Mouse (Mus musculus) olfactory bulb, adult 2 months (tissue): ENCODE results near the gene Kti12.

ENCODE experiments used
- CTCF ChIP-seq: fragments of 200-500 bp; IDR thresholded peaks from 2 replicates; pipeline ENCODE4 v1.5.1; 2012; ENCODE audit warnings: low read depth, mild to moderate bottlenecking, low read length, moderate library complexity; ENCODE audit not compliant: insufficient read depth
- POLR2A ChIP-seq: fragments of 200-500 bp; IDR thresholded peaks from 2 replicates; pipeline ENCODE4 v1.6.1; 2012; ENCODE audit warnings: mild to moderate bottlenecking, low read depth, low read length, moderate library complexity; ENCODE audit not compliant: insufficient read depth

DNA sequence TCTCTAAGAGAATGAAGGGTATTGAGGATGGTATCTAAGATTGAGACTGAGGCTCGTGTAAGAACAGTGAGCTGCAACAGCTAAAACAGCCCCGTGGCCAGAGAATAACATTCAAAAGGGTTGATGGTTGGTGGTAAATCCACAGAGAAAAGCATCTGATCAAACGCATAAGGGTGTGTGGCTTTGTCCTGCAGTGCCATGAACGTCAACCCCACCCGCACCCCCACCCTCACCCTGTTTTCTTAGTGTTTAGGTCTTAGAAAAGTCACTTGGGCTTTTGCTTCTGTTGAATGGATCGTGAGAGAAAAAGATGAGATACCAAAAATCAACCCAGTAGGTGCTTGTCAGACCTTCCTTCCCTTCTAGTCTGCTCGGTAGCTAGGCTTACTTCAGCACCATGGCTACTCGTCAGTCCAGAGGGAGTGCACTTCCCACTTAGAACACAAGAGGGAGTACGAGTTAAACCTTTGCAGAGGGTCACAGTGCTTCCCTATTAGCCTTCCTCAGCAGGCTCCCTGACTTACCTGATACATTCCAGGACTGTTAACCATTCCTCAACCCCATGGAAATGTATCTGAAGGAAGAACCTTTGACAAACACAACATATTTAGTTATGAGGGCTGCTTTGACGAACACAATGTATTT is 22.3 kb downstream of the Kti12 start:
- TF ChIP-seq CTCF = no peak
- TF ChIP-seq POLR2A = no peak
